13 mouse cellular contexts compared by ENCODE assay signal in genomic region chr4:82540048-82540410, GRCm38 (mm10).
DNase-seq lines count a peak whose midpoint lies in the region; ATAC-seq and TF ChIP-seq lines count a peak whose summit lies in the region.
"Had no signal": no experiment of that assay in that cellular context is flagged by ENCODE, and none has a peak within 500 bp of the region (broad histone marks: within the 10 kb centered on the region; RNA-seq: fewer than 3 reads in every experiment).

No protein-coding gene starts in this region.

- intact Hi-C loops in heart, adult 2 months (cut with DNase I) = loop anchor here (5.0 to 10.0 kb wide), 4 partner anchors 473 to 1043 kb away; no protein-coding TSS in a partner anchor
- intact Hi-C loops in heart, postnatal 25 days (cut with DNase I) = loop anchor here (5.0 to 10.0 kb wide), 2 partner anchors 403 to 1365 kb away; no protein-coding TSS in a partner anchor

- H3K36me3 ChIP-seq in heart, adult 2 months (ENCODE audit: control insufficient read depth, insufficient read depth, low read length) = peaks cover 3% of the 10 kb centered on the region; the same call in 1 of the 2 replicates
- H3K36me3 ChIP-seq in lung, embryonic 16.5 days (ENCODE audit: control insufficient read depth, insufficient read depth, low read length) = no peaks in the 10 kb centered on the region
- H3K36me3 ChIP-seq in forebrain, embryonic 15.5 days = no peaks in the 10 kb centered on the region
- no peaks in the 10 kb centered on the region for H3K36me3 ChIP-seq in midbrain, postnatal 0 days (ENCODE audit: insufficient read depth, low read length)

- peak in 1 of 2 experiments; percentile 18 for DNase-seq in heart, adult 2 months
- DNase-seq in heart, postnatal 25 days (ENCODE audit: low spot score) = no peak
- no peak for DNase-seq in lung, postnatal 10 days
- DNase-seq in midbrain, postnatal 0 days (ENCODE audit: low spot score) = no peak
- no peak for DNase-seq in adrenal gland, postnatal 14 days
- DNase-seq: adrenal gland, postnatal 25 days; kidney, adult 11 months; liver had no signal

- H3K9me3 ChIP-seq in lung, embryonic 16.5 days (ENCODE audit: control insufficient read depth, low read length) = no peaks in the 10 kb centered on the region
- H3K9me3 ChIP-seq in forebrain, embryonic 15.5 days = no peaks in the 10 kb centered on the region
- no peaks in the 10 kb centered on the region for H3K9me3 ChIP-seq in midbrain, postnatal 0 days (ENCODE audit: low read length)

- no peak for TF ChIP-seq EP300 in heart, adult 2 months (IDR thresholded peaks at IDR 0.05; ENCODE audit: insufficient read depth, low read depth, low read length)

- peaks cover 9% of the 10 kb centered on the region for H3K4me1 ChIP-seq in heart, adult 2 months (ENCODE audit: control insufficient read depth, insufficient read depth, low read length)
- peaks cover 31% of the 10 kb centered on the region for H3K4me1 ChIP-seq in lung, embryonic 16.5 days (replicated peaks; ENCODE audit: control insufficient read depth, insufficient read depth, low read length)
- peaks cover 66% of the 10 kb centered on the region for H3K4me1 ChIP-seq in forebrain, embryonic 15.5 days
- H3K4me1 ChIP-seq in midbrain, postnatal 0 days (ENCODE audit: insufficient read depth, low read length) = peaks cover 11% of the 10 kb centered on the region; the same call in 1 of the 2 replicates

- peak overlapping the region; percentile 38; the same call in 1 of the 2 replicates for H3K4me2 ChIP-seq in lung, embryonic 16.5 days (ENCODE audit: low read depth, low read length)
- H3K4me2 ChIP-seq in forebrain, embryonic 15.5 days (replicated peaks) = peak overlapping the region; percentile 69
- H3K4me2 ChIP-seq in midbrain, postnatal 0 days (ENCODE audit: low read depth, low read length, poor library complexity, severe bottlenecking) = peak overlapping the region; percentile 18; the same call in 1 of the 2 replicates

- H3K27ac ChIP-seq in heart, adult 2 months = peak overlapping the region; percentile 81
- H3K27ac ChIP-seq in lung, embryonic 16.5 days (ENCODE audit: low read length) = no peak overlapping the region; the same call in 1 of the 2 replicates
- peak overlapping the region; percentile 97 for H3K27ac ChIP-seq in forebrain, embryonic 15.5 days (replicated peaks)
- no peak overlapping the region for H3K27ac ChIP-seq in midbrain, postnatal 0 days (ENCODE audit: low read depth, low read length)

- H3K79me2 ChIP-seq in heart, adult 2 months (replicated peaks; ENCODE audit: control insufficient read depth, insufficient read depth, low read length) = no peaks in the 10 kb centered on the region

- peak overlapping the region; percentile 44 for H3K9ac ChIP-seq in heart, adult 2 months (ENCODE audit: low read depth, low read length)
- H3K9ac ChIP-seq in lung, embryonic 16.5 days (ENCODE audit: low read length) = peak overlapping the region; percentile 30; the same call in 1 of the 2 replicates
- H3K9ac ChIP-seq in forebrain, embryonic 15.5 days (replicated peaks) = peak overlapping the region; percentile 66
- no peak overlapping the region for H3K9ac ChIP-seq in midbrain, postnatal 0 days (replicated peaks; ENCODE audit: low read length, poor library complexity, severe bottlenecking)

- H3K27me3 ChIP-seq in heart, adult 2 months (ENCODE audit: control insufficient read depth, insufficient read depth, low read length) = no peaks in the 10 kb centered on the region
- no peaks in the 10 kb centered on the region for H3K27me3 ChIP-seq in lung, embryonic 16.5 days (ENCODE audit: control insufficient read depth, insufficient read depth, low read depth, low read length)
- H3K27me3 ChIP-seq in forebrain, embryonic 15.5 days = no peaks in the 10 kb centered on the region
- peaks cover 17% of the 10 kb centered on the region for H3K27me3 ChIP-seq in midbrain, postnatal 0 days (ENCODE audit: insufficient read depth, low read length)
- H3K27me3 ChIP-seq: Patski had no signal

- peak overlapping the region; percentile 26; the same call in 1 of the 2 replicates for H3K4me3 ChIP-seq in heart, adult 2 months
- no peak overlapping the region for H3K4me3 ChIP-seq in lung, embryonic 16.5 days (ENCODE audit: low read length)
- peak overlapping the region; percentile 42 for H3K4me3 ChIP-seq in forebrain, embryonic 15.5 days
- H3K4me3 ChIP-seq in midbrain, postnatal 0 days (ENCODE audit: low read depth, low read length) = no peak overlapping the region

- ATAC-seq in lung, embryonic 16.5 days (ENCODE audit: low read depth) = no peak
- no peak for ATAC-seq in forebrain, embryonic 15.5 days (replicated peaks)
- ATAC-seq in midbrain, postnatal 0 days (ENCODE audit: low FRiP score) = no peak
- ATAC-seq in erythroid progenitor cell, adult 5-6 weeks (replicated peaks; ENCODE audit: low FRiP score, poor library complexity, severe bottlenecking) = no peak
- ATAC-seq: CD4-positive, CD25-positive, alpha-beta regulatory T cell, adult 4 months; Patski had no signal

- no peak for TF ChIP-seq CTCF in heart, adult 2 months (IDR thresholded peaks at IDR 0.05)
- no peak for TF ChIP-seq CTCF in midbrain, postnatal 0 days (IDR thresholded peaks at IDR 0.05)

- WGBS in heart, adult 2 months = 65% methylated on average over 2 of the region's 2 CpGs
- WGBS in lung, embryonic 16.5 days = 57% methylated on average over 2 of the region's 2 CpGs
- WGBS in forebrain, embryonic 15.5 days = 31% methylated on average over 2 of the region's 2 CpGs
- 42% methylated on average over 2 of the region's 2 CpGs for WGBS in midbrain, postnatal 0 days

- no peak for TF ChIP-seq POLR2A in heart, adult 2 months (IDR thresholded peaks at IDR 0.05; ENCODE audit: insufficient read depth, low read depth, low read length)

Comparison
In these comparisons a context has a peak if more than half of its experiments do, and no peak if none do; other contexts are left out.
1. H3K27ac ChIP-seq: peak in heart, adult 2 months (single experiment) and forebrain, embryonic 15.5 days (single experiment); none in lung, embryonic 16.5 days (single experiment) and midbrain, postnatal 0 days (single experiment).
2. H3K4me3 ChIP-seq: peak in heart, adult 2 months (single experiment) and forebrain, embryonic 15.5 days (single experiment); none in lung, embryonic 16.5 days (single experiment) and midbrain, postnatal 0 days (single experiment).
3. H3K4me2 ChIP-seq: peak in every context shown above with its lines; median percentile 69 in forebrain, embryonic 15.5 days; 38 in lung, embryonic 16.5 days; 18 in midbrain, postnatal 0 days.